Mouse (Mus musculus) heart, postnatal 0 days (tissue): Measurements from ENCODE around the gene Cacng1.

Experiments
- CTCF ChIP-seq: IDR thresholded peaks from 2 replicates; pipeline ENCODE4 v1.5.1; 2016; ENCODE audit warnings: antibody characterized with exemption, control low read depth, low read depth
- EP300 ChIP-seq: IDR thresholded peaks from 2 replicates; pipeline ENCODE4 v1.6.1; 2016; ENCODE audit warnings: antibody characterized with exemption, low read depth

- no peak for TF ChIP-seq CTCF
- TF ChIP-seq EP300 = no peak
These were observed 33.5 kb downstream of the Cacng1 start for GRCm38 (mm10) chr11:107682694-107683355.
